Mouse (Mus musculus): ENCODE data around the gene Rnase1. TPM values are rescaled to one million over a fixed set of nuclear protein-coding genes. Genes with fewer than 3 reads are reported as not detected.

Rnase1 gene
- not detected for polyA plus RNA-seq (2017; shearing (Covaris generic))

GRCm38 (mm10) chr14:51146685-51147084, at the start of gene Rnase1:
Rnase1 (minus strand) TSS chr14:51146785.

GRCm38 (mm10) chr14:51161976-51162375, 15.4 kb upstream of the Rnase1 start, which contains the start of gene Rnase2b:
Rnase2b (plus strand) TSS chr14:51162260.

GRCm38 (mm10) chr14:51113916-51114560, 32.5 kb downstream of the Rnase1 start, which contains the start of gene Eddm3b:
Eddm3b (plus strand) TSS chr14:51114426.

Other genes with a start within 250 kb of the Rnase1 start
- gene Klhl33, start 249.3 kb downstream of the Rnase1 start, polyA plus RNA-seq (2017; shearing (Covaris generic)), result 0.12 TPM
- 106 TPM for gene Osgep, start 221.9 kb downstream of the Rnase1 start, polyA plus RNA-seq (2017; shearing (Covaris generic))
- gene Apex1, start 221.8 kb downstream of the Rnase1 start, polyA plus RNA-seq (2017; shearing (Covaris generic)), result 67.8 TPM
- 76.7 TPM for gene Pip4p1, start 215.9 kb downstream of the Rnase1 start, polyA plus RNA-seq (2017; shearing (Covaris generic))
- 45.5 TPM for gene Pnp, start 215.7 kb downstream of the Rnase1 start, polyA plus RNA-seq (2017; shearing (Covaris generic))
- not detected for gene Gm49342, start 202.3 kb downstream of the Rnase1 start, polyA plus RNA-seq (2017; shearing (Covaris generic))
- 0.36 TPM for gene Pnp2, start 190.8 kb downstream of the Rnase1 start, polyA plus RNA-seq (2017; shearing (Covaris generic))
- not detected for gene Rnase10, start 139.0 kb downstream of the Rnase1 start, polyA plus RNA-seq (2017; shearing (Covaris generic))
- not detected for gene Rnase9, start 104.9 kb downstream of the Rnase1 start, polyA plus RNA-seq (2017; shearing (Covaris generic))
- not detected for gene Rnase11, start 96.6 kb downstream of the Rnase1 start, polyA plus RNA-seq (2017; shearing (Covaris generic))
- not detected for gene Rnase12, start 89.1 kb downstream of the Rnase1 start, polyA plus RNA-seq (2017; shearing (Covaris generic))
- gene Olfr750, start 72.3 kb downstream of the Rnase1 start, polyA plus RNA-seq (2017; shearing (Covaris generic)), result 0.20 TPM
- 12.8 TPM for gene Rnase4, start 55.7 kb downstream of the Rnase1 start, polyA plus RNA-seq (2017; shearing (Covaris generic))
- 3.1 TPM for gene Ang, start 55.6 kb downstream of the Rnase1 start, polyA plus RNA-seq (2017; shearing (Covaris generic))
- not detected for gene Eddm3b, start 32.4 kb downstream of the Rnase1 start, polyA plus RNA-seq (2017; shearing (Covaris generic))
- 1.1 TPM for gene Rnase6, start 22.9 kb downstream of the Rnase1 start, polyA plus RNA-seq (2017; shearing (Covaris generic))
- gene Rnase2b, start 15.5 kb upstream of the Rnase1 start, polyA plus RNA-seq (2017; shearing (Covaris generic)), result not detected
- not detected for gene Ang2, start 52.4 kb upstream of the Rnase1 start, polyA plus RNA-seq (2017; shearing (Covaris generic))
- gene Ear14, start 56.6 kb upstream of the Rnase1 start, polyA plus RNA-seq (2017; shearing (Covaris generic)), result not detected
- not detected for gene Rnase2a, start 109.3 kb upstream of the Rnase1 start, polyA plus RNA-seq (2017; shearing (Covaris generic))
- gene Gm7247, start 215.0 kb upstream of the Rnase1 start, polyA plus RNA-seq (2017; shearing (Covaris generic)), result not detected